Mouse (Mus musculus): ENCODE data around the gene Myl10. TPM values are rescaled to one million over a fixed set of nuclear protein-coding genes. Genes with fewer than 3 reads are reported as not detected.
"Not testable (repeated sequence)": the region's sequence is repeated elsewhere in the genome, so short reads cannot be mapped to it uniquely, and the experiment has no call there.

Gene Myl10
- polyA plus RNA-seq, 1 experiment: not detected

DNA sequence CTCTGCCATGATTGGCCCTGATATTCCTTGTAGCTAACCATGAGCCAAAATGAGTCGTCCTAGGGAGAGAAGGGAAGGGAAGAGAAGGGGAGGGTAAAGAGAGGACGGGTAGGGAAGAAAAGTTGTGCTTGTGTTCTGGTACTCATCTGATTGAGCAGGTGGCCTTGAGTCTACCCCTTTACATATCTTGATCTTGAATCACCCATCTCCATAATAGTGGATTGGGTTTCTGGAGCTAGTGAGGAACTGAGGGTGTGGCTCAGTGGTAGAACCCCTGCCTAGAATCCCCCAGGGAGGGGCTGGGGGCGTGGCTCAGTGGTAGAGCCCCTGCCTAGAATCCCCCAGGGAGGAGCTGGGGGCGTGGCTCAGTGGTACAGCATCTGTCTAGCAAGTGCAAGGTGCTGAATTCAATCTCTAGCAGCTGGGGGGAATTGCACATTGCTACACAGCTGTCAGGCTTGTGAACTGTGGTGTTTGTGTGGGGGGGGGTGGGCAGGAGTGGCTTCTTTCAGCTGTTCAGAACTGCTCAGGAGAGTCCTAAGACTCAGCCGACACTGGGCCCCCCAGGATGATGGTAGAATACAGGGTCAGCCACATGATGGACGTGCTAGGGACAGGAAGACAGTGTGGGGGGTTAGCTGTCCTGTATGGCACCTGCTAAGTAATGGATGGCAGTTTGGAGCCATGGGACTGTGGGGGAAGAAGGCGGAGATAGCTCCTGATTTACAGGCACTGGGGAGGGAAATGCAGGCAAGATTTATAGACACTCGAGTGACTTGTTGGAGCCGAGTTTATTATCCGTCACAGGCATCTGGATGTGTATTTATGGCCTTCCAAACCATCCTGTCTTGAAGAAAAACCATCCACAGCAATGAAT lies 24.0 kb downstream of the Myl10 start:
- no peaks in the 10 kb centered on the region for H3K36me3 ChIP-seq (ENCODE audit: control insufficient read depth)

DNA sequence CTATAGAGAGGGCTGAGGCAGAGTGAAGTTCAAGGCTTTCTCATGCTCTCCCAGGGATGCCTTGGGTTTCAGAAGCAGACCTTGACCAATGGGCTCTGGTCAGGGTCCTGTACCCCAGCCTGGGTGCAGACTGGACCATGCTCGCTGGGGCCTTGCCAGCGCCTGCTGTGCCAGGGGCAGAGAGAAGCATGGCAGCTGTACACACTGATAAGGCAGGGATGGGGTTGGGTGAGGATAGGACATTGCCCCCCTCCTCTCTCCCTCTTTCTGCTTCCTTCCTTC lies 24.6 kb downstream of the Myl10 start:
- H3K4me1 ChIP-seq (ENCODE audit: control insufficient read depth): no peaks in the 10 kb centered on the region
- H3K4me3 ChIP-seq (replicated peaks): no peak overlapping the region
- H3K27me3 ChIP-seq (ENCODE audit: control insufficient read depth): no peaks in the 10 kb centered on the region; the same call in 1 of the 2 replicates
- peaks cover 2% of the 10 kb centered on the region; the same call in 1 of the 2 replicates for H3K9me3 ChIP-seq (ENCODE audit: control insufficient read depth, low read length)
- H3K36me3 ChIP-seq (ENCODE audit: control insufficient read depth): no peaks in the 10 kb centered on the region
- TF ChIP-seq GATA1 (IDR thresholded peaks at IDR 0.05; ENCODE audit: low read length) (no peak), TAL1 (IDR thresholded peaks at IDR 0.05; ENCODE audit: low read length) (no peak)

More for the DNA sequence above, 24.0 kb downstream of the Myl10 start:
- Histone ChIP-seq H3K27me3 (ENCODE audit: control insufficient read depth) (no peaks in the 10 kb centered on the region; the same call in 1 of the 2 replicates), H3K4me1 (ENCODE audit: control insufficient read depth) (no peaks in the 10 kb centered on the region), H3K4me3 (replicated peaks) (no peak overlapping the region), H3K9me3 (ENCODE audit: control insufficient read depth, low read length) (no peaks in the 10 kb centered on the region)
- TF ChIP-seq GATA1 (IDR thresholded peaks at IDR 0.05; ENCODE audit: low read length) (no peak), TAL1 (IDR thresholded peaks at IDR 0.05; ENCODE audit: low read length) (no peak)

DNA sequence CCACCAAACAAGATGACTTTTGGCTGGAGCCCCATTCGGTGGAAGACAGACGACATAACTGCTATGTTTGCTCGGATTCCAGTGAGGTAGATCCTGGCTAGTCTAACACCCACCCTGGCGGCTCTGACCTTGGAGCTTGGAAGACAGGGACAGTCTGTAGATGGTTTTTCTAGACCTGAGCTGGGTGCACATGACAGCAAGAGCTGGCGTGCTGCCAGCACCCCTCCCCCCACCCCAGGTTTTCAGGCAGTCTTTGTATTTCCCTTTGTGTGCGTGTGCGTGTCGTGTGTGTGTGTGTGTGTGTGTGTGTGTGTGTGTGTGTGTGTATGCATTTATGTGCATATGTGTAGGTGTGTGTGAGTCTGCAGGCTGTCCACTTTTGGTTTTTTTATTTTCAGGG lies 25.7 kb downstream of the Myl10 start:
- no peak for TF ChIP-seq GATA1 (IDR thresholded peaks at IDR 0.05; ENCODE audit: low read length)
- no peak for TF ChIP-seq TAL1 (IDR thresholded peaks at IDR 0.05; ENCODE audit: low read length)
- no peaks in the 10 kb centered on the region; the same call in 1 of the 2 replicates for H3K27me3 ChIP-seq (ENCODE audit: control insufficient read depth)
- no peaks in the 10 kb centered on the region for H3K4me1 ChIP-seq (ENCODE audit: control insufficient read depth)
- H3K36me3 ChIP-seq (ENCODE audit: control insufficient read depth): no peaks in the 10 kb centered on the region
- H3K9me3 ChIP-seq (ENCODE audit: control insufficient read depth, low read length): peaks cover 2% of the 10 kb centered on the region; the same call in 1 of the 2 replicates
- H3K4me3 ChIP-seq (replicated peaks): no peak overlapping the region

DNA sequence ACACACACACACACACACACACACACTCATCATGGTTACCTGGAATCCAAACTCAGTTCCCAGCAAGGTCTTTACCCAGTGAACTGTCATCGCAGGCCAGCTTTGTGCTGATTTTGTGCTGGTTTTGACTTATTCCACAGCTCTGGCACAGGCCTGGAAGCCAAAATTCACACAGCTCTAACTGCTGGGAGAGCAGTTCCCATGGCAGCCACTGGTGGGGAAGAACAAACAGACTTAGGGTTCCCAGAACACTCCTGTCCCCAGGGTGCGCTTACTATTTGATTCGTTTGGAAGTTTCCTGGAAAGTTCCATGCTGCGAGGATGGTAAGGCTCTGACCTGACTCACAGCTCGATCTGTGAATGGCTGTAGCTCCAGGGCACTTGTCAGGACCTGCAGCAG lies 28.6 kb downstream of the Myl10 start:
- Histone ChIP-seq H3K36me3 (ENCODE audit: control insufficient read depth) (no peaks in the 10 kb centered on the region), H3K4me3 (replicated peaks) (no peak overlapping the region), H3K27me3 (ENCODE audit: control insufficient read depth) (no peaks in the 10 kb centered on the region), H3K9me3 (ENCODE audit: control insufficient read depth, low read length) (peaks cover 2% of the 10 kb centered on the region; the same call in 1 of the 2 replicates), H3K4me1 (ENCODE audit: control insufficient read depth) (no peaks in the 10 kb centered on the region)
- TF ChIP-seq GATA1 (IDR thresholded peaks at IDR 0.05; ENCODE audit: low read length) (no peak), TAL1 (IDR thresholded peaks at IDR 0.05; ENCODE audit: low read length) (no peak)

DNA sequence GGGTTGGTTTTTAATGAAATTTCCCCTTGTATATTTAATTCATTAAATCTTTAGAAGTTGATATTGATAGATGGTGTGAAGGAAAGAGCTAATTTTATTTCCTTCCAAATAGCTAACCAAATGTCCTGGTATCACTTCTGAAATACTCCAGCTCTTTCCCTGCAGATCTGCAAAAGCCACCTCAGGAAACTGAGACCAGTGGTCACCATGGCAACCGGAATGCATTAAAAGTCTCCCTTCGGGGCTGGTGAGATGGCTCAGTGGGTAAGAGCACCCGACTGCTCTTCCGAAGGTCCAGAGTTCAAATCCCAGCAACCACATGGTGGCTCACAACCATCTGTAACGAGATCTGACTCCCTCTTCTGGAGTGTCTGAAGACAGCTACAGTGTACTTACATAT lies 33.3 kb downstream of the Myl10 start:
- H3K9me3 ChIP-seq (ENCODE audit: control insufficient read depth, low read length); H3K27me3 ChIP-seq (ENCODE audit: control insufficient read depth); H3K4me1 ChIP-seq (ENCODE audit: control insufficient read depth): not testable (repeated sequence)

DNA sequence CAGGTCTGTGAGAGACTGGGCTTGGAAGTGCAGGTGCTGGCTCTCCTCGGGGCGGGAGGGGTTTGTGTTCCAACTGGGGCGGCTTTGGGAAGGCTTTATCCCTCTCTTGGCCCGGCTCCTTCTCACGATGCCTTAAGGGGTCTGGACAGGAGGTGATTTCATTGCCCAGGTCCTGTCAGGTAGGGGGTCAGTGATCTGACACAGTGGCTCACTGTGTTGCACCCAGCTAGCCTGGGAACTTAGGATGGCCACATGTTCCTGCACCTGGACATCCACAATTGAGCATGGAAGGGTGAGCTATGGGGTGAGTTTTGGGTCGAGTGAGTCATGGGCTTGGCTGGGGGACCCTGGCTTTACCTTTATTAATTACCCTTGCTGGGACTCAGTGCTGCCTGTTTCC lies 46.0 kb downstream of the Myl10 start:
- H3K4me1 ChIP-seq (ENCODE audit: control insufficient read depth): no peaks in the 10 kb centered on the region
- TF ChIP-seq GATA1 (IDR thresholded peaks at IDR 0.05; ENCODE audit: low read length) (no peak), TAL1 (IDR thresholded peaks at IDR 0.05; ENCODE audit: low read length) (no peak)
- no peaks in the 10 kb centered on the region for H3K27me3 ChIP-seq (ENCODE audit: control insufficient read depth)
- no peak overlapping the region for H3K4me3 ChIP-seq (replicated peaks)
- no peaks in the 10 kb centered on the region for H3K36me3 ChIP-seq (ENCODE audit: control insufficient read depth)
- H3K9me3 ChIP-seq (ENCODE audit: control insufficient read depth, low read length): no peaks in the 10 kb centered on the region

More for the DNA sequence above, 33.3 kb downstream of the Myl10 start:
- not testable (repeated sequence) for H3K36me3 ChIP-seq (ENCODE audit: control insufficient read depth); H3K4me3 ChIP-seq (replicated peaks)

DNA sequence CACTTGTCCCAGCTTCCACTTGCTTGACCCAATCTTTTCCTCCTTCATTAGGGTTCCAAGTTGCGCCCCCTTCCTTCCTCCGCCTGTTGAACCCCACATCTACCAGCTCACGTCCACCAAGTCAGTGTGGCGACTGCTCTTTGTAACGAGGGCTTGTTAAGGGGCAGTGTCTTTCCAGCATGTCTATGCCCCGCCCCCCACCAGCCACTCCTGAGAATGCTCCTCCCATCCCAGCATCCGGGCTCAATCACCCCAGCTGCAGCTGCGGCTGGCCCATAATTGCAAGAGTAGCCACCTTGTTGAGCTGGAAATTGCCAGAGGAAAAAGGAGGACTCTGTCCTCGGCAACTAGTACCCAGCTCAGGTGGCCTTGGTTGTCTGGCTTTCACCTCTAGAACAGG lies 53.6 kb downstream of the Myl10 start:
- peaks cover 52% of the 10 kb centered on the region for H3K9me3 ChIP-seq (ENCODE audit: control insufficient read depth, low read length)

More for the DNA sequence above, 53.6 kb downstream of the Myl10 start:
- H3K4me3 ChIP-seq (replicated peaks): no peak overlapping the region
- TF ChIP-seq GATA1 (IDR thresholded peaks at IDR 0.05; ENCODE audit: low read length): no peak
- TF ChIP-seq TAL1 (IDR thresholded peaks at IDR 0.05; ENCODE audit: low read length): no peak
- H3K27me3 ChIP-seq (ENCODE audit: control insufficient read depth): no peaks in the 10 kb centered on the region
- H3K4me1 ChIP-seq (ENCODE audit: control insufficient read depth): no peaks in the 10 kb centered on the region
- H3K36me3 ChIP-seq (ENCODE audit: control insufficient read depth): no peaks in the 10 kb centered on the region

Other genes starting within 250 kb of the Myl10 start
- 2.9 and 3.6 TPM in 2 replicates for gene Cux1, start 125.7 kb upstream of the Myl10 start, polyA plus RNA-seq (2012)
- 0.02 TPM in 2 replicates for gene Col26a1, start 190.1 kb downstream of the Myl10 start, polyA plus RNA-seq (2012)
- 0.02 and 0.24 TPM in 2 replicates for gene Ift22, start 215.0 kb downstream of the Myl10 start, polyA plus RNA-seq (2012)

Data from erythroblast, embryonic 14.5 days (primary cell).